Mouse (Mus musculus) embryonic facial prominence, embryonic 13.5 days (tissue): ENCODE results near the gene Olfr849. TPM values are rescaled to one million over a fixed set of nuclear protein-coding genes. Genes with fewer than 3 reads are reported as not detected.

Experiments
- ATAC-seq: fragments of 200-750 bp; cut with Nextera tagmentation; 2 replicates; pipeline ENCODE4 v1.8.0; 2017; ENCODE audit warnings: low read depth; ENCODE audit not compliant: insufficient number of reproducible peaks, insufficient read depth, low FRiP score, low TSS enrichment
- H3K27ac ChIP-seq: fragments of 300-500 bp; sonication (generic); 2 replicates; pipeline ENCODE4 v1.5.1; 2015; ENCODE audit warnings: moderate library complexity, mild to moderate bottlenecking, inconsistent platforms
- H3K27me3 ChIP-seq: fragments of 300-500 bp; sonication (generic); 2 replicates; pipeline ENCODE4 v1.6.1; 2015; ENCODE audit warnings: mild to moderate bottlenecking, inconsistent platforms
- H3K36me3 ChIP-seq: fragments of 300-500 bp; sonication (generic); 2 replicates; pipeline ENCODE4 v1.6.1; 2015; ENCODE audit warnings: mild to moderate bottlenecking, inconsistent platforms
- H3K4me1 ChIP-seq: fragments of 300-500 bp; sonication (generic); 2 replicates; pipeline ENCODE4 v1.6.1; 2015; ENCODE audit warnings: inconsistent platforms
- H3K4me2 ChIP-seq: fragments of 300-500 bp; sonication (generic); 2 replicates; pipeline ENCODE4 v1.6.1; 2015; ENCODE audit warnings: moderate library complexity, mild to moderate bottlenecking, inconsistent platforms
- H3K4me3 ChIP-seq: fragments of 300-500 bp; sonication (generic); 2 replicates; pipeline ENCODE4 v1.5.1; 2015; ENCODE audit warnings: mild to moderate bottlenecking, inconsistent platforms
- H3K9ac ChIP-seq: fragments of 300-500 bp; sonication (generic); 2 replicates; pipeline ENCODE4 v1.6.1; 2015; ENCODE audit warnings: mild to moderate bottlenecking, inconsistent platforms
- H3K9me3 ChIP-seq: fragments of 300-500 bp; sonication (generic); 2 replicates; pipeline ENCODE4 v1.6.1; 2016; ENCODE audit warnings: inconsistent platforms
- WGBS: fragments of 180-500 bp; shearing (Covaris S2); methylation state at CpG from one replicate; pipeline ENCODE4 v1.1.7; 2015; ENCODE audit warnings: mixed read lengths; 5-methylcytosine and 5-hydroxymethylcytosine counted together
- polyA plus RNA-seq: library from polyadenylated mRNA; unstranded; fragments of >200 nt; fragmentation: Nextera tagmentation; extraction: Ambion mirVana; gene quantifications from 2 replicates; pipeline ENCODE4 v1.2.1, GENCODE M21; 2015

The Olfr849 gene
- polyA plus RNA-seq, result not detected in 2 replicates

- Histone ChIP-seq H3K9me3 (peaks cover 20% of the 10 kb centered on the region), H3K27me3 (no peaks in the 10 kb centered on the region), H3K4me2 (no peak within 1 kb of the TSS), H3K4me1 (no peaks in the 10 kb centered on the region), H3K27ac (no peak within 1 kb of the TSS), H3K9ac (no peak within 1 kb of the TSS), H3K4me3 (no peak within 1 kb of the TSS), H3K36me3 (no peaks in the 10 kb centered on the region)
- 81% methylated on average over 2 of the region's 2 CpGs for WGBS
- ATAC-seq, result no peak
Observed at GRCm38 (mm10) chr9:19439966-19440365, at the start of gene Olfr849. TSS of gene Olfr849 (plus strand) at chr9:19440266.

GRCm38 (mm10) chr9:19478148-19478547, 38.1 kb downstream of the Olfr849 start, which contains the start of gene Olfr850:
TSS of gene Olfr850 (minus strand) at chr9:19478248.
- Histone ChIP-seq H3K4me2 (no peak within 1 kb of the TSS), H3K4me3 (no peak within 1 kb of the TSS), H3K9ac (no peak within 1 kb of the TSS), H3K36me3 (no peaks in the 10 kb centered on the region), H3K27ac (no peak within 1 kb of the TSS), H3K27me3 (no peaks in the 10 kb centered on the region), H3K9me3 (peaks cover 9% of the 10 kb centered on the region; the same call in 1 of the 2 replicates), H3K4me1 (no peaks in the 10 kb centered on the region)
- ATAC-seq, result no peak

GRCm38 (mm10) chr9:19492995-19493394, 52.9 kb downstream of the Olfr849 start, which contains the start of gene Olfr851:
TSS of gene Olfr851 (plus strand) at chr9:19493295.
- Histone ChIP-seq H3K27ac (no peak within 1 kb of the TSS), H3K9me3 (peaks cover 7% of the 10 kb centered on the region; the same call in 1 of the 2 replicates), H3K9ac (no peak within 1 kb of the TSS), H3K36me3 (no peaks in the 10 kb centered on the region), H3K27me3 (no peaks in the 10 kb centered on the region), H3K4me3 (no peak within 1 kb of the TSS), H3K4me1 (no peaks in the 10 kb centered on the region), H3K4me2 (no peak within 1 kb of the TSS)
- ATAC-seq, result no peak

Other genes starting within 250 kb of the Olfr849 start
- gene Olfr843, start 188.3 kb upstream of the Olfr849 start, polyA plus RNA-seq, result not detected in 2 replicates
- gene Olfr844, start 123.9 kb upstream of the Olfr849 start, polyA plus RNA-seq, result not detected in 2 replicates
- gene Olfr845, start 103.8 kb upstream of the Olfr849 start, polyA plus RNA-seq, result not detected in 2 replicates
- not detected in 2 replicates for gene Olfr846, start 76.3 kb upstream of the Olfr849 start, polyA plus RNA-seq
- not detected in 2 replicates for gene Olfr847, start 61.6 kb upstream of the Olfr849 start, polyA plus RNA-seq
- gene Olfr850, start 38.0 kb downstream of the Olfr849 start, polyA plus RNA-seq, result not detected in 2 replicates
- gene Olfr851, start 53.0 kb downstream of the Olfr849 start, polyA plus RNA-seq, result not detected in 2 replicates
- gene Olfr853, start 100.8 kb downstream of the Olfr849 start, polyA plus RNA-seq, result not detected in 2 replicates
- gene Olfr854, start 127.1 kb downstream of the Olfr849 start, polyA plus RNA-seq, result not detected in 2 replicates
- gene Olfr855, start 142.4 kb downstream of the Olfr849 start, polyA plus RNA-seq, result 0.54 TPM in 1 of 2 replicates, not detected in the other
- 28.5 and 36.0 TPM in 2 replicates for gene Zfp317, start 181.8 kb downstream of the Olfr849 start, polyA plus RNA-seq